Mouse (Mus musculus) small intestine, adult 2 months (tissue): ENCODE data around the gene Apc2. TPM values are rescaled to one million over a fixed set of nuclear protein-coding genes. Genes with fewer than 3 reads are reported as not detected.

ENCODE experiments used
- H3K27ac ChIP-seq: fragments of 200-500 bp; 2 replicates; pipeline ENCODE4 v1.5.1; 2012; ENCODE audit warnings: low read depth, low read length, control low read depth, inconsistent platforms; ENCODE audit not compliant: insufficient read depth
- H3K27me3 ChIP-seq: fragments of 200-500 bp; 2 replicates; pipeline ENCODE4 v1.6.1; 2012; ENCODE audit warnings: mild to moderate bottlenecking, moderate library complexity, low read length, inconsistent platforms; ENCODE audit not compliant: control insufficient read depth, insufficient read depth
- H3K36me3 ChIP-seq: fragments of 200-500 bp; 2 replicates; pipeline ENCODE4 v1.6.1; 2012; ENCODE audit warnings: mild to moderate bottlenecking, low read length, control low read depth, inconsistent platforms; ENCODE audit not compliant: control insufficient read depth, insufficient read depth
- H3K4me1 ChIP-seq: fragments of 200-500 bp; 2 replicates; pipeline ENCODE4 v1.6.1; 2012; ENCODE audit warnings: low read length, inconsistent platforms, mixed read lengths; ENCODE audit not compliant: control insufficient read depth, insufficient read depth, insufficient read length
- H3K4me3 ChIP-seq: fragments of 200-500 bp; 2 replicates; pipeline ENCODE4 v1.5.1; 2012; ENCODE audit warnings: low read depth, mild to moderate bottlenecking, control low read depth, inconsistent platforms, low read length, moderate library complexity
- CTCF ChIP-seq: fragments of 200-500 bp; IDR thresholded peaks from 2 replicates; pipeline ENCODE4 v1.5.1; 2012; ENCODE audit warnings: low read depth, mild to moderate bottlenecking, control low read depth, inconsistent platforms, low read length, moderate library complexity, mixed read lengths; ENCODE audit not compliant: insufficient replicate concordance, insufficient read length; ENCODE audit errors: extremely low read depth
- POLR2A ChIP-seq: fragments of 200-500 bp; IDR thresholded peaks from 2 replicates; pipeline ENCODE4 v1.6.1; 2012; ENCODE audit warnings: low read depth, mild to moderate bottlenecking, control low read depth, inconsistent platforms, low read length, moderate library complexity
- WGBS: fragments of 180-500 bp; shearing (Covaris S2); methylation state at CpG from one replicate; pipeline ENCODE4 v1.1.7; 2018; 5-methylcytosine and 5-hydroxymethylcytosine counted together
- polyA plus RNA-seq: library from polyadenylated mRNA; depleted of rRNA; stranded (reverse); fragments of >200 nt; gene quantifications from 2 replicates; pipeline ENCODE4 v1.2.3, GENCODE M21; 2012

The Apc2 gene
- polyA plus RNA-seq, 1 experiment = 0.65 TPM

DNA sequence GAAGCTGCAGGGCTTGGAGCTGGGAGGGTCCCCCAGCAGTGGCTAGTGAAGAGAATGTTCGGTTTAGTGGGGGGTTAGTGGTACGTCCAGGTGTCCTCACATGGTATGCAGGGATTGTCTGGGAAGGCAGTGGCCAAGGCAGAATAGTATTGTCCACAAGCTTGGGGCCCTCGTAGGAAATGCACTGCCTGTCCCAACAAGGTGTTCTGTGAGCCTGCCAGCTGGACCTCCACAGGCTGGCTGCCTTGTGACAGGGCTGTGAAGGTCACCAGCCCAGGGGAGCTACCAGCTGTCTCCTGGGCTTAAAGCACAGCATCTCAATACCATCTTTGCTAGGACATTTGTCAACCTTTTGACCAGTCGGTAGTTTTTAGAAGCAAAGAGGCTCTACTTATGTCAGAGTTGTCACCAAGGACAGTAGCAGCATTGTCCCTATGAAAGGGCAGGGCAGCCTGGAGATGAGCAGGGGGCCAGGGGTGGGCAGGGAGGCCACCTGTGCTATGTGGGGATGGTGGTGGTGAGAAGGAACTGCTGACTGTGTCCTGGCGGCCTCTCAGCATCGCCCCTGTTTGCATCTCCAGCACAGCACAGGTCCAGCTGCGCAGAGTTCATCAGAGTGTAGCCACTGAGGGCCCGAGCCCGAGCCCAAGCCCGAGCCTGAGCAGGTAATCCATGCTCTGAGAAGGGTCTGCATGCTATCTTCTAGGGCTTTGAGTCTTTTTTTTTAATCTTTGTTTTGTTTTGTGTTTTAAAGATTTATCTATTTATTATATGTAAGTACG is 43.1 kb upstream of the Apc2 start:
- WGBS = 89% methylated on average over 11 of the region's 11 CpGs
- H3K4me3 ChIP-seq = no peak overlapping the region
- peaks cover 36% of the 10 kb centered on the region for H3K36me3 ChIP-seq
- peaks cover 15% of the 10 kb centered on the region for H3K4me1 ChIP-seq
- TF ChIP-seq CTCF (no peak), POLR2A (no peak)
- no peak overlapping the region for H3K27ac ChIP-seq
- H3K27me3 ChIP-seq = no peaks in the 10 kb centered on the region

DNA sequence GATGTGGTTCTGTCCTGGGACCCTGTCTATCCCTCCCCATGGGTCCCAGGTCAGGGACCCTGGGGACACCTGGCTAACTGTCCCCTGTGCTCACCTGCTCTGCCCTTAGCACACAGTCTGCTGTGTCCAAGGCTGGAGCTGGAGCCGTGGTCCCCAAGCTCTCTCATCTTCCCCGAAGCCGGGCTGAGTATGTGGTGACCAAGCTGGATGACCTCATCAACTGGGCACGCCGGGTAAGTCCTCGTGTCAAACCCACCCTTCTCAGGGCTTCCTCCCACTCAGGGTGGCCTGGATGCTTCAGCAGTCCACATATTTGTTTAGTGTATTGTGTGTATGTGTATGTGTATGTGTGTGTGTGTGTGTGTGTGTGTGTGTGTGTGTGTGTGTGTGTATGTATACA is 42.2 kb upstream of the Apc2 start:
- WGBS = 70% methylated on average over 6 of the region's 6 CpGs
- no peak for TF ChIP-seq POLR2A
- TF ChIP-seq CTCF = no peak
- Histone ChIP-seq H3K36me3 (peaks cover 38% of the 10 kb centered on the region), H3K27me3 (no peaks in the 10 kb centered on the region), H3K27ac (no peak overlapping the region), H3K4me1 (peaks cover 19% of the 10 kb centered on the region), H3K4me3 (no peak overlapping the region)

DNA sequence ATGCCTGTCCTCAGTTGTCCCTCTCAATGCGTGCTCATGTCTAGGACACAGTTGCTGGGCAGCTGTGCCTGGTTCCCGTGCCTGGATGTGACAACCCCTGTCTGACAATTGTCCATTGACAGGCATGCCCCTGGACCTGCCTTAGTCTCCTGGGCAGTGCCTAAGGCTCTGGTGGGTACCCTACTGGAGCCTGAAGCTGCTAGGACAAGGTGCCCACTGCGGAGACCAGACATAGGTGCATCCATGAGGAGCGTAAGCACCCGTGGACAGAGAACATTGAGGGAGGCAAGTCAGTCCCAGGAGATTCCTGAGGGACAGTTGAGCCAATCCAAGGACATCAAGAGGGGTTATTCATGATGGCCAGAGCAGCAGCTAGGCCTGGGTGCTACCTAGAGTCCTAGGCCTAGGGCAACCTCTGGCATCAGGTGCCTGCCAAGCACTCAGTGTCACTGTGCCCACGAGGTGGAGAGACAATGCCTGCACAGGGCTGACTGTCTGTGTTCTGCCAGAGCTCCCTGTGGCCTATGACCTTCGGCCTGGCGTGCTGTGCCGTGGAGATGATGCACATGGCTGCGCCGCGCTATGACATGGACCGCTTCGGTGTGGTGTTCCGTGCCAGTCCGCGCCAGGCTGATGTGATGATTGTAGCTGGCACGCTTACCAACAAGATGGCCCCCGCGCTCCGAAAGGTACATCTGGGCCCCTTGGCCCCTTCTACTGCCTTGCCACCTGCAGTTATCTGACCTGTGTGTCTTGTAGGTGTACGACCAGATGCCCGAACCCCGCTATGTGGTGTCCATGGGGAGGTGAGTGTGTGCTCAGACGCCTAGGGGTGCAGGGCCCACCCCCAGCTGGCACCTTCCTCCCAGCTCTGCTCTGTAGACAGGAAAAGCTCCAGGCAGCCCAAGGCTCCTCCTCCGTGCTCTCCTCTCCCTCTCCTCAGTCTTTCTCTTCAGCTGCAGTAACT is 41.2 kb upstream of the Apc2 start:
- Histone ChIP-seq H3K4me1 (peaks cover 20% of the 10 kb centered on the region), H3K27ac (no peak overlapping the region), H3K36me3 (peaks cover 40% of the 10 kb centered on the region), H3K4me3 (no peak overlapping the region), H3K27me3 (no peaks in the 10 kb centered on the region)
- WGBS = 93% methylated on average over 26 of the region's 26 CpGs
- TF ChIP-seq POLR2A (no peak), CTCF (no peak)

DNA sequence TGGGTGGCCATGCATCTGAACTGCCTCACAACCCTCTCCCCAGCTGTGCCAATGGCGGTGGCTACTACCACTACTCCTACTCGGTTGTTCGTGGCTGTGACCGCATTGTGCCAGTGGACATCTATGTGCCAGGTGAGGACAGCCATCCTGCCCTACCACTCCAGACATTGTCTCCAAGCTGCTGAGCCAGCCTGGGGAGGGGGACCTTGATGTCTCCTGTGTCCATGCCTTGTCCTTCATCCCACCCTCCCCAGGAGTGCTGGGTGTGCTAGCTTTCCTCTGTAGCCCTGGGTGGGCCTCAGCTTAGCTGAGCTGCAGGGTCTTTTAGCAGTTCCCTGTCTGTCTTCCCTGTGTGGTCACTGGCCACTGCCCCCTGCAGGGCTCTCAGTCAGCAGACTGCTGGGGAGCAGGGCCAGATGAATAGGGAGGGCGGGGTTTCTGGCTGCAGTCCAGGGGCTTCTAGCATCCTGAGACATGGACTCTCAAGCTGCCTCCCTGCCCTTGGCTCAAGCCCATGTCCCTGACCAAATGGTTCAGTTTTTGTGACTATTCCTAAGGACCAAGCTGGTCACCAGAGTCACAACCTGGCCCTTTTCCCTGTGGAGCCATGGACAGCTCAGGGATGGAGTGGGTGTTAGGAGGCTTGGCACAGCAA is 39.8 kb upstream of the Apc2 start:
- H3K4me1 ChIP-seq = peaks cover 25% of the 10 kb centered on the region
- H3K36me3 ChIP-seq = peaks cover 40% of the 10 kb centered on the region
- 82% methylated on average over 5 of the region's 5 CpGs for WGBS
- H3K27me3 ChIP-seq = no peaks in the 10 kb centered on the region
- H3K4me3 ChIP-seq = no peak overlapping the region
- H3K27ac ChIP-seq = no peak overlapping the region
- TF ChIP-seq CTCF = no peak
- TF ChIP-seq POLR2A = no peak

DNA sequence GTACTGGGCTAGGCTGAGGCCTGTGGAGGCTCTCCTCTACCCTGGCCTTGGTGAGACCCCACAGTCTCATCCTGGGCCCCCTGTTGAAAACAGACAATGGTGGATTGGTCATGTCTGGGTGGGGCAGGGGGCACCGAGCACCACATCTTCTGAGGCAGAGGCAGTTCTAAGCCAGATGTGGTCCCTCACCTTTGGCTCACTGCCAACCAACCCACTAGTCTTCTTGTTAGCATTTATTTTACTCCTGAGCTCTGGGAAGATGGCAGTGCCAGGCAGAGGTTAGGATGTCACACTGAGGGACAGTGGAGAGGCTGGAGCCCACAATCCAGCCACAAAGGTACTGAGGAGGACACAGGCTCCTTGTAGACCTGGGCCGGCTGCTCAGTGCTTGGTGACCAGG is 37.8 kb upstream of the Apc2 start:
- peaks cover 25% of the 10 kb centered on the region for H3K4me1 ChIP-seq
- H3K27ac ChIP-seq = no peak overlapping the region
- H3K36me3 ChIP-seq = peaks cover 40% of the 10 kb centered on the region
- H3K27me3 ChIP-seq = no peaks in the 10 kb centered on the region
- WGBS = 82% methylated on average over 2 of the region's 2 CpGs
- TF ChIP-seq CTCF (no peak), POLR2A (no peak)
- no peak overlapping the region for H3K4me3 ChIP-seq

DNA sequence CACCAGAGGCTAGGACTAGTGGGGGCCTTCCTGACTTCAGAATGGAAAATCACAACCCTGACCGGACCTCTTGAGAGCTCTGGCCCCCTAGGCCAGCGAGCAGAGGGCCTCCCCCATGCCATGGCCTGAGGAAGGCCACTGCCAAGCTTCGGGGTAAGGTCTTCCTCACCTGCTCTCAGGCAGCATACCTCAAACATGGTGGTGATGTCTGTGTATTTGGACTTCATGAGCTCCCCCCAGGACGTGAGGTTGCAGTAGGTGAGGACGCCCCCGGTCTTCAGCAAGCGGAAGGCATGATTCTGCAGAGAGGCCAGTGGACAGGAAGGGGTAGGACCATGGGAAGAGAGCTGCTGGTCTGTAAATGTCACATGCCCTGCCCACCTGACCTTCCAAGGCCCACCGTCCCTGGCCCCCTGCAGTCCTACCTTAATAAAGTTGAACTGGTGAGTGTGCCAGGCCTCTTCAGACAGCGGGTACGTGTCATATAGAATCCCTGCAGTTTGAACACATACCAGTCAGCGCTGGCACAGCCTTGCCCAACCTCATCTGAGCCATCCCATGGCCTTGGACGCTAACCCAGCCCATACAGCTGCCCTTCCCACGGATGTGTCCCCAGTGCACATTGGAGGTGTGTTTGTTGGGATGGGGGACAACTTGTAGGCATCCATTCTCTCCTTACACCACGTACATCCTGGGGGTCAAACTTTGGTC is 36.9 kb upstream of the Apc2 start:
- no peak for TF ChIP-seq CTCF
- Histone ChIP-seq H3K27ac (no peak overlapping the region), H3K36me3 (peaks cover 33% of the 10 kb centered on the region), H3K4me1 (peaks cover 25% of the 10 kb centered on the region), H3K4me3 (no peak overlapping the region), H3K27me3 (no peaks in the 10 kb centered on the region)
- WGBS = 91% methylated on average over 14 of the region's 14 CpGs
